Mouse (Mus musculus) kidney, embryonic 16.5 days (tissue): ENCODE measurements around the gene G0s2. TPM values are rescaled to one million over a fixed set of nuclear protein-coding genes. Genes with fewer than 3 reads are reported as not detected.

Experiments used
- ATAC-seq: fragments of 200-750 bp; cut with Nextera tagmentation; 2 replicates; pipeline ENCODE4 v1.8.0; 2017; ENCODE audit warnings: moderate TSS enrichment; ENCODE audit not compliant: low FRiP score, low TSS enrichment
- H3K27ac ChIP-seq: fragments of 300-500 bp; sonication (generic); 2 replicates; pipeline ENCODE4 v1.5.1; 2014; ENCODE audit warnings: low read length
- H3K27me3 ChIP-seq: fragments of 300-500 bp; sonication (generic); 2 replicates; pipeline ENCODE4 v1.6.1; 2014; ENCODE audit warnings: low read length, control low read depth, mixed read lengths; ENCODE audit not compliant: insufficient read depth
- H3K36me3 ChIP-seq: fragments of 300-500 bp; sonication (generic); 2 replicates; pipeline ENCODE4 v1.6.1; 2014; ENCODE audit warnings: low read length, control low read depth, mixed read lengths; ENCODE audit not compliant: insufficient read depth
- H3K4me1 ChIP-seq: fragments of 300-500 bp; sonication (generic); 2 replicates; pipeline ENCODE4 v1.6.1; 2014; ENCODE audit warnings: low read length, control low read depth, mixed read lengths; ENCODE audit not compliant: insufficient read depth
- H3K4me2 ChIP-seq: fragments of 300-500 bp; sonication (generic); replicated peaks from 2 replicates; pipeline ENCODE4 v1.6.1; 2014; ENCODE audit warnings: low read depth, low read length
- H3K4me3 ChIP-seq: fragments of 300-500 bp; sonication (generic); 2 replicates; pipeline ENCODE4 v1.5.1; 2014; ENCODE audit warnings: mild to moderate bottlenecking, low read length
- H3K9ac ChIP-seq: fragments of 300-500 bp; sonication (generic); replicated peaks from 2 replicates; pipeline ENCODE4 v1.6.1; 2014; ENCODE audit warnings: low read length
- H3K9me3 ChIP-seq: fragments of 300-500 bp; sonication (generic); 2 replicates; pipeline ENCODE4 v1.6.1; 2016; ENCODE audit warnings: low read length, control low read depth
- WGBS: fragments of 180-500 bp; shearing (Covaris S2); extraction: QIAGEN DNeasy Blood & Tissue Kit; methylation state at CpG from one replicate; pipeline ENCODE4 v1.1.7; 2014; 5-methylcytosine and 5-hydroxymethylcytosine counted together
- polyA plus RNA-seq: library from polyadenylated mRNA; unstranded; fragments of >200 nt; fragmentation: Nextera tagmentation; extraction: Ambion mirVana; gene quantifications from 2 replicates; pipeline ENCODE4 v1.2.1, GENCODE M21; 2015

Gene G0s2
- polyA plus RNA-seq, 1 experiment from 2014 or later, result 55.9 TPM

GRCm38 (mm10) chr1:193226724-193227522 lies 46.1 kb downstream of the G0s2 start:
- Histone ChIP-seq H3K4me2 (no peak overlapping the region), H3K9ac (no peak overlapping the region), H3K27ac (peak overlapping the region; percentile 35; the same call in 1 of the 2 replicates), H3K9me3 (no peaks in the 10 kb centered on the region), H3K4me1 (peaks cover 23% of the 10 kb centered on the region), H3K36me3 (no peaks in the 10 kb centered on the region), H3K4me3 (no peak overlapping the region), H3K27me3 (no peaks in the 10 kb centered on the region)
- ATAC-seq, result no peak
- 25% methylated on average over 7 of the region's 7 CpGs for WGBS

- H3K9me3 ChIP-seq, result no peaks in the 10 kb centered on the region
- 80% methylated on average over 4 of the region's 4 CpGs for WGBS
- no peaks in the 10 kb centered on the region for H3K36me3 ChIP-seq
- no peak for ATAC-seq
- H3K4me3 ChIP-seq, result no peak overlapping the region
- H3K9ac ChIP-seq, result no peak overlapping the region
- no peak overlapping the region for H3K27ac ChIP-seq
- peaks cover 23% of the 10 kb centered on the region for H3K4me1 ChIP-seq
- no peak overlapping the region for H3K4me2 ChIP-seq
- H3K27me3 ChIP-seq, result no peaks in the 10 kb centered on the region
Observed at GRCm38 (mm10) chr1:193226114-193226513, 46.9 kb downstream of the G0s2 start.

- H3K27me3 ChIP-seq, result no peaks in the 10 kb centered on the region
- no peak overlapping the region for H3K9ac ChIP-seq
- H3K36me3 ChIP-seq, result no peaks in the 10 kb centered on the region
- H3K4me3 ChIP-seq, result no peak overlapping the region
- H3K4me2 ChIP-seq, result no peak overlapping the region
- 26% methylated on average over 3 of the region's 3 CpGs for WGBS
- peaks cover 23% of the 10 kb centered on the region for H3K4me1 ChIP-seq
- no peak overlapping the region for H3K27ac ChIP-seq
- no peaks in the 10 kb centered on the region for H3K9me3 ChIP-seq
- no peak for ATAC-seq
Observed at GRCm38 (mm10) chr1:193225531-193225930, 47.5 kb downstream of the G0s2 start.

Other genes with a start within 250 kb of the G0s2 start
- gene Syt14, start 237.4 kb downstream of the G0s2 start, polyA plus RNA-seq, result 1.5 and 2.2 TPM in 2 replicates
- gene Diexf, start 142.9 kb downstream of the G0s2 start, polyA plus RNA-seq, result 10.0 and 10.3 TPM in 2 replicates
- gene Irf6, start 120.1 kb downstream of the G0s2 start, polyA plus RNA-seq, result 18.2 and 18.6 TPM in 2 replicates
- gene A130010J15Rik, start 105.2 kb downstream of the G0s2 start, polyA plus RNA-seq, result 16.1 and 17.1 TPM in 2 replicates
- 2.0 and 2.1 TPM in 2 replicates for gene Traf3ip3, start 71.5 kb downstream of the G0s2 start, polyA plus RNA-seq
- gene Lamb3, start 65.5 kb downstream of the G0s2 start, polyA plus RNA-seq, result 1.2 and 2.3 TPM in 2 replicates
- 2.6 and 4.6 TPM in 2 replicates for gene Hsd11b1, start 9.1 kb downstream of the G0s2 start, polyA plus RNA-seq
- gene Camk1g, start 97.1 kb upstream of the G0s2 start, polyA plus RNA-seq, result 14.1 and 16.2 TPM in 2 replicates